Mouse (Mus musculus): ENCODE data around the gene A430005L14Rik. TPM values are rescaled to one million over a fixed set of nuclear protein-coding genes. Genes with fewer than 3 reads are reported as not detected.

The A430005L14Rik gene
- 49.4 and 61.6 TPM in 2 replicates for polyA plus RNA-seq (2012; rRNA removed; ENCODE audit: low replicate concordance)

GRCm38 (mm10) chr4:153956569-153957405 is at the start of gene A430005L14Rik:
TSS of gene A430005L14Rik (plus strand) at chr4:153957237.

GRCm38 (mm10) chr4:153974431-153975291 is 17.6 kb downstream of the A430005L14Rik start, which contains the start of the genes Dffb and Cep104:
TSS of gene Dffb (minus strand) at chr4:153975126.
TSS of gene Cep104 (plus strand) at chr4:153975194.

Other genes with a start within 250 kb of the A430005L14Rik start
- 19.6 and 26.7 TPM in 2 replicates for gene Dffb, start 17.9 kb downstream of the A430005L14Rik start, polyA plus RNA-seq (2012; rRNA removed; ENCODE audit: low replicate concordance)
- gene Cep104, start 18.0 kb downstream of the A430005L14Rik start, polyA plus RNA-seq (2012; rRNA removed; ENCODE audit: low replicate concordance): 8.0 and 8.1 TPM in 2 replicates
- gene Lrrc47, start 54.5 kb downstream of the A430005L14Rik start, polyA plus RNA-seq (2012; rRNA removed; ENCODE audit: low replicate concordance): 41.7 and 57.5 TPM in 2 replicates
- gene Smim1, start 69.0 kb downstream of the A430005L14Rik start, polyA plus RNA-seq (2012; rRNA removed; ENCODE audit: low replicate concordance): 11.7 and 13.4 TPM in 2 replicates
- not detected in 2 replicates for gene Ccdc27, start 85.4 kb downstream of the A430005L14Rik start, polyA plus RNA-seq (2012; rRNA removed; ENCODE audit: low replicate concordance)
- gene Trp73, start 183.0 kb downstream of the A430005L14Rik start, polyA plus RNA-seq (2012; rRNA removed; ENCODE audit: low replicate concordance): 0.23 and 0.28 TPM in 2 replicates
- gene Wrap73, start 185.1 kb downstream of the A430005L14Rik start, polyA plus RNA-seq (2012; rRNA removed; ENCODE audit: low replicate concordance): 17.2 and 21.9 TPM in 2 replicates
- gene Tprgl, start 203.4 kb downstream of the A430005L14Rik start, polyA plus RNA-seq (2012; rRNA removed; ENCODE audit: low replicate concordance): 69.9 and 86.2 TPM in 2 replicates
- 2.5 and 6.2 TPM in 2 replicates for gene Megf6, start 213.5 kb downstream of the A430005L14Rik start, polyA plus RNA-seq (2012; rRNA removed; ENCODE audit: low replicate concordance)